Mouse (Mus musculus) neural tube, embryonic 15.5 days (tissue): ENCODE data around the gene Pomp. TPM values are rescaled to one million over a fixed set of nuclear protein-coding genes. Genes with fewer than 3 reads are reported as not detected.

Source experiments
- ATAC-seq: fragments of 200-750 bp; cut with Nextera tagmentation; 2 replicates; pipeline ENCODE4 v1.8.0; 2017; ENCODE audit warnings: mild to moderate bottlenecking, moderate TSS enrichment, moderate library complexity; ENCODE audit not compliant: low FRiP score
- H3K27ac ChIP-seq: fragments of 300-500 bp; sonication (generic); replicated peaks from 2 replicates; pipeline ENCODE4 v1.5.1; 2015; ENCODE audit warnings: mild to moderate bottlenecking, inconsistent platforms
- H3K27me3 ChIP-seq: fragments of 300-500 bp; sonication (generic); replicated peaks from 2 replicates; pipeline ENCODE4 v1.6.1; 2015; ENCODE audit warnings: inconsistent platforms
- H3K36me3 ChIP-seq: fragments of 300-500 bp; sonication (generic); 2 replicates; pipeline ENCODE4 v1.6.1; 2015; ENCODE audit warnings: inconsistent platforms
- H3K4me1 ChIP-seq: fragments of 300-500 bp; sonication (generic); 2 replicates; pipeline ENCODE4 v1.6.1; 2015; ENCODE audit warnings: inconsistent platforms
- H3K4me2 ChIP-seq: fragments of 300-500 bp; sonication (generic); 2 replicates; pipeline ENCODE4 v1.6.1; 2015; ENCODE audit warnings: inconsistent platforms, mild to moderate bottlenecking, moderate library complexity
- H3K4me3 ChIP-seq: fragments of 300-500 bp; sonication (generic); replicated peaks from 2 replicates; pipeline ENCODE4 v1.5.1; 2015; ENCODE audit warnings: mild to moderate bottlenecking, inconsistent platforms
- H3K9ac ChIP-seq: fragments of 300-500 bp; sonication (generic); replicated peaks from 2 replicates; pipeline ENCODE4 v1.6.1; 2015; ENCODE audit warnings: mild to moderate bottlenecking, inconsistent platforms
- H3K9me3 ChIP-seq: fragments of 300-500 bp; sonication (generic); replicated peaks from 2 replicates; pipeline ENCODE4 v1.6.1; 2016; ENCODE audit warnings: inconsistent platforms
- WGBS: fragments of 180-500 bp; shearing (Covaris S2); methylation state at CpG from one replicate; pipeline ENCODE4 v1.1.7; 2015; ENCODE audit warnings: mixed read lengths; 5-methylcytosine and 5-hydroxymethylcytosine counted together
- polyA plus RNA-seq: library from polyadenylated mRNA; unstranded; fragments of >200 nt; fragmentation: Nextera tagmentation; extraction: Ambion mirVana; gene quantifications from 2 replicates; pipeline ENCODE4 v1.2.1, GENCODE M21; 2015

Pomp gene
- polyA plus RNA-seq, 1 experiment from 2014 or later: 516 TPM

- no peaks in the 10 kb centered on the region for H3K27me3 ChIP-seq
- no peak for ATAC-seq
- H3K4me1 ChIP-seq: 0 out of 2 replicates have a peak, but pooled peaks cover 5% of the 10 kb centered on the region
- no peaks in the 10 kb centered on the region for H3K36me3 ChIP-seq
- H3K9me3 ChIP-seq: no peaks in the 10 kb centered on the region
- H3K4me3 ChIP-seq: no peak overlapping the region
- WGBS: 68% methylated on average over 5 of the region's 5 CpGs
- no peak overlapping the region for H3K9ac ChIP-seq
- no peak overlapping the region for H3K27ac ChIP-seq
- H3K4me2 ChIP-seq: no peak overlapping the region
Measured at GRCm38 (mm10) chr5:147826546-147826945, 33.7 kb upstream of the Pomp start.

GRCm38 (mm10) chr5:147828846-147829245 lies 31.4 kb upstream of the Pomp start:
- Histone ChIP-seq H3K4me2 (no peak overlapping the region), H3K4me1 (peaks cover 5% of the 10 kb centered on the region; the same call in 1 of the 2 replicates), H3K9me3 (no peaks in the 10 kb centered on the region), H3K9ac (no peak overlapping the region), H3K27ac (no peak overlapping the region), H3K36me3 (no peaks in the 10 kb centered on the region), H3K27me3 (no peaks in the 10 kb centered on the region), H3K4me3 (no peak overlapping the region)
- no peak for ATAC-seq
- WGBS: 84% methylated on average over 8 of the region's 8 CpGs

GRCm38 (mm10) chr5:147832842-147833241 lies 27.4 kb upstream of the Pomp start:
- H3K27ac ChIP-seq: no peak overlapping the region
- H3K9ac ChIP-seq: no peak overlapping the region
- H3K27me3 ChIP-seq: no peaks in the 10 kb centered on the region
- H3K36me3 ChIP-seq: no peaks in the 10 kb centered on the region
- H3K4me1 ChIP-seq: no peaks in the 10 kb centered on the region; the same call in 1 of the 2 replicates
- no peak for ATAC-seq
- WGBS: 28% methylated on average over 14 of the region's 14 CpGs
- H3K4me2 ChIP-seq: peak overlapping the region; percentile 13; the same call in 1 of the 2 replicates
- H3K4me3 ChIP-seq: no peak overlapping the region
- H3K9me3 ChIP-seq: no peaks in the 10 kb centered on the region

- no peak for ATAC-seq
- H3K4me3 ChIP-seq: no peak overlapping the region
- H3K9ac ChIP-seq: no peak overlapping the region
- H3K27me3 ChIP-seq: no peaks in the 10 kb centered on the region
- H3K36me3 ChIP-seq: no peaks in the 10 kb centered on the region
- no peak overlapping the region for H3K27ac ChIP-seq
- no peaks in the 10 kb centered on the region; the same call in 1 of the 2 replicates for H3K4me1 ChIP-seq
- 18% methylated on average over 17 of the region's 17 CpGs for WGBS
- H3K4me2 ChIP-seq: no peak overlapping the region
- H3K9me3 ChIP-seq: no peaks in the 10 kb centered on the region
Measured at GRCm38 (mm10) chr5:147834841-147835500, 25.3 kb upstream of the Pomp start.

- WGBS: 80% methylated on average over 12 of the region's 12 CpGs
Measured at GRCm38 (mm10) chr5:147839418-147839817, 20.8 kb upstream of the Pomp start.

GRCm38 (mm10) chr5:147843340-147843739 lies 16.9 kb upstream of the Pomp start:
- Histone ChIP-seq H3K27ac (no peak overlapping the region), H3K9me3 (no peaks in the 10 kb centered on the region), H3K4me3 (no peak overlapping the region), H3K36me3 (no peaks in the 10 kb centered on the region), H3K9ac (no peak overlapping the region), H3K4me1 (0 out of 2 replicates have a peak, but pooled peaks cover 8% of the 10 kb centered on the region), H3K4me2 (no peak overlapping the region), H3K27me3 (no peaks in the 10 kb centered on the region)
- WGBS: 59% methylated on average over 7 of the region's 7 CpGs
- ATAC-seq: no peak

More at GRCm38 (mm10) chr5:147839418-147839817, 20.8 kb upstream of the Pomp start:
- Histone ChIP-seq H3K9me3 (no peaks in the 10 kb centered on the region), H3K4me2 (no peak overlapping the region), H3K9ac (no peak overlapping the region), H3K4me3 (no peak overlapping the region), H3K4me1 (no peaks in the 10 kb centered on the region), H3K36me3 (no peaks in the 10 kb centered on the region), H3K27me3 (no peaks in the 10 kb centered on the region), H3K27ac (no peak overlapping the region)
- ATAC-seq: no peak

- no peaks in the 10 kb centered on the region for H3K36me3 ChIP-seq
- 78% methylated on average over 3 of the region's 3 CpGs for WGBS
- H3K27ac ChIP-seq: no peak overlapping the region
- H3K27me3 ChIP-seq: no peaks in the 10 kb centered on the region
- H3K4me3 ChIP-seq: no peak overlapping the region
- no peak for ATAC-seq
- H3K9me3 ChIP-seq: no peaks in the 10 kb centered on the region
- 0 out of 2 replicates have a peak, but pooled peaks cover 8% of the 10 kb centered on the region for H3K4me1 ChIP-seq
- no peak overlapping the region for H3K9ac ChIP-seq
- no peak overlapping the region for H3K4me2 ChIP-seq
Measured at GRCm38 (mm10) chr5:147845319-147845718, 14.9 kb upstream of the Pomp start.

GRCm38 (mm10) chr5:147847361-147847760 lies 12.9 kb upstream of the Pomp start:
- 68% methylated on average over 5 of the region's 5 CpGs for WGBS
- no peak for ATAC-seq

GRCm38 (mm10) chr5:147848164-147848863 lies 11.9 kb upstream of the Pomp start:
- no peak overlapping the region for H3K27ac ChIP-seq
- no peaks in the 10 kb centered on the region for H3K9me3 ChIP-seq
- 25% methylated on average over 16 of the region's 16 CpGs for WGBS
- H3K36me3 ChIP-seq: no peaks in the 10 kb centered on the region
- H3K9ac ChIP-seq: no peak overlapping the region
- no peak overlapping the region for H3K4me3 ChIP-seq
- ATAC-seq: no peak; the same call in 1 of the 2 replicates
- no peaks in the 10 kb centered on the region for H3K27me3 ChIP-seq
- H3K4me2 ChIP-seq: peak overlapping the region; percentile 29
- H3K4me1 ChIP-seq: 0 out of 2 replicates have a peak, but pooled peaks cover 8% of the 10 kb centered on the region

More at GRCm38 (mm10) chr5:147847361-147847760, 12.9 kb upstream of the Pomp start:
- Histone ChIP-seq H3K27ac (no peak overlapping the region), H3K9ac (no peak overlapping the region), H3K36me3 (no peaks in the 10 kb centered on the region), H3K4me2 (no peak overlapping the region), H3K9me3 (no peaks in the 10 kb centered on the region), H3K4me1 (0 out of 2 replicates have a peak, but pooled peaks cover 8% of the 10 kb centered on the region), H3K4me3 (no peak overlapping the region), H3K27me3 (no peaks in the 10 kb centered on the region)

GRCm38 (mm10) chr5:147850194-147850593 lies 10.1 kb upstream of the Pomp start:
- Histone ChIP-seq H3K27me3 (no peaks in the 10 kb centered on the region), H3K4me1 (0 out of 2 replicates have a peak, but pooled peaks cover 8% of the 10 kb centered on the region), H3K27ac (no peak overlapping the region), H3K9me3 (no peaks in the 10 kb centered on the region), H3K4me2 (no peak overlapping the region), H3K36me3 (no peaks in the 10 kb centered on the region), H3K4me3 (no peak overlapping the region), H3K9ac (no peak overlapping the region)
- WGBS: 71% methylated on average over 7 of the region's 7 CpGs
- ATAC-seq: no peak

- peaks cover 29% of the 10 kb centered on the region for H3K4me1 ChIP-seq
- peak overlapping the region; percentile 90 for H3K9ac ChIP-seq
- peaks cover 25% of the 10 kb centered on the region for H3K36me3 ChIP-seq
- WGBS: 1% methylated on average over 18 of the region's 18 CpGs
- ATAC-seq: no peak; the same call in 1 of the 2 replicates
- no peaks in the 10 kb centered on the region for H3K27me3 ChIP-seq
- H3K4me2 ChIP-seq: peak overlapping the region; percentile 92
- H3K27ac ChIP-seq: peak overlapping the region; percentile 87
- H3K9me3 ChIP-seq: no peaks in the 10 kb centered on the region
- H3K4me3 ChIP-seq: peak overlapping the region; percentile 98
Measured at GRCm38 (mm10) chr5:147860076-147860448, 199 bp upstream of the Pomp start.

GRCm38 (mm10) chr5:147868674-147869073 lies 8.4 kb downstream of the Pomp start:
- H3K27ac ChIP-seq: no peak overlapping the region
- no peak overlapping the region for H3K4me2 ChIP-seq
- ATAC-seq: no peak
- H3K27me3 ChIP-seq: no peaks in the 10 kb centered on the region
- H3K36me3 ChIP-seq: peaks cover 84% of the 10 kb centered on the region
- 97% methylated on average over 4 of the region's 4 CpGs for WGBS
- H3K9me3 ChIP-seq: no peaks in the 10 kb centered on the region
- no peak overlapping the region for H3K4me3 ChIP-seq
- no peaks in the 10 kb centered on the region for H3K4me1 ChIP-seq
- H3K9ac ChIP-seq: no peak overlapping the region
